Mouse (Mus musculus) olfactory bulb, adult 2 months (tissue): ENCODE results near the gene Snx6. TPM values are rescaled to one million over a fixed set of nuclear protein-coding genes. Genes with fewer than 3 reads are reported as not detected.

ENCODE experiments used
- H3K27ac ChIP-seq: fragments of 200-500 bp; 2 replicates; pipeline ENCODE4 v1.5.1; 2012; ENCODE audit warnings: low read depth, low read length; ENCODE audit not compliant: insufficient read depth
- H3K4me1 ChIP-seq: fragments of 200-500 bp; 2 replicates; pipeline ENCODE4 v1.6.1; 2012; ENCODE audit warnings: low read length; ENCODE audit not compliant: control insufficient read depth, insufficient read depth
- H3K4me3 ChIP-seq: fragments of 200-500 bp; 2 replicates; pipeline ENCODE4 v1.5.1; 2012; ENCODE audit warnings: mild to moderate bottlenecking, low read depth, low read length, moderate library complexity; ENCODE audit not compliant: insufficient read depth
- CTCF ChIP-seq: fragments of 200-500 bp; IDR thresholded peaks from 2 replicates; pipeline ENCODE4 v1.5.1; 2012; ENCODE audit warnings: low read depth, mild to moderate bottlenecking, low read length, moderate library complexity; ENCODE audit not compliant: insufficient read depth
- POLR2A ChIP-seq: fragments of 200-500 bp; IDR thresholded peaks from 2 replicates; pipeline ENCODE4 v1.6.1; 2012; ENCODE audit warnings: mild to moderate bottlenecking, low read depth, low read length, moderate library complexity; ENCODE audit not compliant: insufficient read depth
- WGBS: fragments of 180-500 bp; shearing (Covaris S2); methylation state at CpG from one replicate; pipeline ENCODE4 v1.1.7; 2018; 5-methylcytosine and 5-hydroxymethylcytosine counted together
- polyA plus RNA-seq: library from polyadenylated mRNA; stranded (reverse); fragments of >200 nt; gene quantifications from 2 replicates; pipeline ENCODE4 v1.2.4, GENCODE M21; 2012; ENCODE audit warnings: low replicate concordance; ENCODE audit not compliant: missing spikeins, insufficient read depth, insufficient read length

Snx6 gene
- polyA plus RNA-seq, 1 experiment, result not detected

DNA sequence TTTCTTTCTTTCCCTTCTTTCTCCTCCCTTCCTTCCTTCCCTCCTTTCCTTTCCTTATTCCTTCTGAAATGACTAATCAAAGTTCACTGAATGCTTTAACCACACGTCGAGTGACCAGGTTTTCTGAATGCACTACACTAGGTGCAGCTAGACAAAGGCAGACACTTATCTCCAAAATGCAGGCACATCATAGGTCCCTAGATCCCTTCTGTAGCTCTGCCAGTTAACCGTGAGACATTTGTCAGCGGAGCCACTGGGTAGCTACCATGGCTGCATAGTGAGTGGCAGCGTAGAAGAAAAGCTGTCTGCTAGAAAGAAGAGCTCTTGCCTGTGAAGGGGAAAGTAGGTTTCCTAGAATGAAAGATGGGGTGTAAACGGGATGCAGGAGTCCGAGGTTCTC, 96.1 kb downstream of the Snx6 start:
- 73% methylated on average over 7 of the region's 7 CpGs for WGBS
- no peak overlapping the region for H3K4me3 ChIP-seq
- H3K4me1 ChIP-seq, result peaks cover 7% of the 10 kb centered on the region
- TF ChIP-seq POLR2A, result no peak
- H3K27ac ChIP-seq, result no peak overlapping the region

DNA sequence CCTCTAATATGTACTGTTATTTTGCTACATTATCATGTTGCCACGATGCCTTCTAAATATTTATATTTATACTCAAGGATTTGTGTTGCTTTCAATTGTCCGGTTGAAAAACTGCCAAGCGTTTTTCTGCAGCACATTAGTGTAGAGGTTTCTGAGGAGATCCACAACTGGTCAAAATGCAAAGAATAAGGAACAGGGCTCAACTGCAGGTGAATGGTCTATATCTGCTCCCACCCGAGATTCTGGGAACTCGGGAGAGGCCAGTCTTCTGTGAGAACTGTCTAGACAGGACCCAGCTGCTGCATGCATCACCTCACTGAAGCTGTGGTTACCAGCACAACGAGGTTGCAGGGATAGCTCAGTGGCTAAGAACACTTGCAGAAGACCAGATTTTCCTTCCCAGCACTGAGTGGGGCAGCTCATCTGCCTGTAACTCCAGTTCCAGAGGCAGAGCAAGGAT, 97.7 kb downstream of the Snx6 start:
- peaks cover 7% of the 10 kb centered on the region for H3K4me1 ChIP-seq
- no peak overlapping the region for H3K27ac ChIP-seq
- no peak for TF ChIP-seq CTCF
- no peak for TF ChIP-seq POLR2A
- H3K4me3 ChIP-seq, result no peak overlapping the region
- WGBS, result 32% methylated on average over 6 of the region's 6 CpGs

DNA sequence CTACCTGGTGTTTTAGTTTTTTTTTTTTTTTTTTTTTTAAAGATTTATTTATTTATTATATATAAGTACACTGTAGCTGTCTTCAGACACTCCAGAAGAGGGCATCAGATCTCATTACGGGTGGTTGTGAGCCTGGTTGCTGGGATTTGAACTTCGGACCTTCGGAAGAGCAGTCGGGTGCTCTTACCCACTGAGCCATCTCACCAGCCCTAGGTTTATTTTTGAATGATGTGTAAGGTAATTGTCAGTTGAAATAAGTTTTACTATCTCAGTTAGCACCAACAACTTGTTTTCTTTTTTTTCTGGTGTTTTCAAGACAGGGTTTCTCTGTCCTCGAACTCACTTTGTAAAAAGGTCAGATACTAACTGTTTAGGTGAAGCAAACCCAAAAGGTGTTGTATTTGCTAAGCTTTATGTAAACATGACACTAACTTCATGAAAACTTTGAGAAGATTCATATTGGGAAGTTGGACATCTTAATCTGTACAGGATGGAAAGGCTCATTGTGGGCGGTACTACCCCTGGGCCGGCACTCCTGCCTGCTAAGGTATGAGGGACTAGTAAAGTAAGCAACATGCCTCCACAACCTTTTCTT, 98.4 kb downstream of the Snx6 start:
- TF ChIP-seq POLR2A, result no peak
- TF ChIP-seq CTCF, result no peak
- Histone ChIP-seq H3K4me3 (no peak overlapping the region), H3K27ac (no peak overlapping the region), H3K4me1 (peaks cover 5% of the 10 kb centered on the region)
- 8% methylated on average over 7 of the region's 7 CpGs for WGBS

Other genes starting within 250 kb of the Snx6 start
- gene Sptssa, start 139.1 kb downstream of the Snx6 start, polyA plus RNA-seq, result not detected in 2 replicates
- gene Eapp, start 99.8 kb downstream of the Snx6 start, polyA plus RNA-seq, result 146 TPM in 1 of 2 replicates, not detected in the other
- not detected in 2 replicates for gene Cfl2, start 67.2 kb upstream of the Snx6 start, polyA plus RNA-seq
- not detected in 2 replicates for gene Gm20403, start 190.8 kb upstream of the Snx6 start, polyA plus RNA-seq
- gene Baz1a, start 218.6 kb upstream of the Snx6 start, polyA plus RNA-seq, result not detected in 2 replicates